Mouse (Mus musculus) liver, embryonic 16.5 days (tissue): Measurements from ENCODE around the gene Uqcc1. TPM values are rescaled to one million over a fixed set of nuclear protein-coding genes. Genes with fewer than 3 reads are reported as not detected.
A peak's percentile ranks its signal among the peaks of the same experiment; 100 is the strongest.

Source experiments
- ATAC-seq: fragments of 200-750 bp; cut with Nextera tagmentation; 2 replicates; pipeline ENCODE4 v1.8.0; 2017; ENCODE audit warnings: low read depth, mild to moderate bottlenecking, moderate number of reproducible peaks, moderate library complexity
- H3K27ac ChIP-seq: fragments of 300-500 bp; sonication (generic); 2 replicates; pipeline ENCODE4 v1.5.1; 2014; ENCODE audit warnings: mild to moderate bottlenecking, low read length
- H3K27me3 ChIP-seq: fragments of 300-500 bp; sonication (generic); 2 replicates; pipeline ENCODE4 v1.6.1; 2014; ENCODE audit warnings: low read depth, low read length, mixed read lengths; ENCODE audit not compliant: control insufficient read depth, insufficient read depth
- H3K36me3 ChIP-seq: fragments of 300-500 bp; sonication (generic); 2 replicates; pipeline ENCODE4 v1.6.1; 2014; ENCODE audit warnings: mild to moderate bottlenecking; ENCODE audit not compliant: control insufficient read depth, insufficient read depth
- H3K4me1 ChIP-seq: fragments of 300-500 bp; sonication (generic); 2 replicates; pipeline ENCODE4 v1.6.1; 2014; ENCODE audit warnings: low read depth, low read length, mixed read lengths; ENCODE audit not compliant: control insufficient read depth
- H3K4me2 ChIP-seq: fragments of 300-500 bp; sonication (generic); 2 replicates; pipeline ENCODE4 v1.6.1; 2014; ENCODE audit warnings: low read depth, low read length, mixed read lengths
- H3K4me3 ChIP-seq: fragments of 300-500 bp; sonication (generic); 2 replicates; pipeline ENCODE4 v1.5.1; 2014; ENCODE audit warnings: low read depth, mild to moderate bottlenecking, low read length
- H3K9ac ChIP-seq: fragments of 300-500 bp; sonication (generic); 2 replicates; pipeline ENCODE4 v1.6.1; 2014; ENCODE audit warnings: low read depth, low read length
- H3K9me3 ChIP-seq: fragments of 300-500 bp; sonication (generic); replicated peaks from 2 replicates; pipeline ENCODE4 v1.6.1; 2016; ENCODE audit warnings: low read length; ENCODE audit not compliant: control insufficient read depth
- WGBS: fragments of 180-500 bp; shearing (Covaris S2); extraction: QIAGEN DNeasy Blood & Tissue Kit; methylation state at CpG from one replicate; pipeline ENCODE4 v1.1.7; 2014; ENCODE audit not compliant: insufficient replicate concordance; 5-methylcytosine and 5-hydroxymethylcytosine counted together
- polyA plus RNA-seq: library from polyadenylated mRNA; unstranded; fragments of >200 nt; fragmentation: Nextera tagmentation; extraction: Ambion mirVana; gene quantifications from 2 replicates; pipeline ENCODE4 v1.2.1, GENCODE M21; 2015

Uqcc1 gene
- 26.5 and 34.1 TPM in 2 replicates for polyA plus RNA-seq

GRCm38 (mm10) chr2:155929531-155930442 is at the start of gene Uqcc1:
Gene Uqcc1, minus strand, starts transcription at chr2:155930310.
- peaks cover 12% of the 10 kb centered on the region for H3K4me1 ChIP-seq
- peak within 1 kb of the TSS; percentile 75 for H3K27ac ChIP-seq
- peak within 1 kb of the TSS; percentile 65 for H3K9ac ChIP-seq
- H3K4me3 ChIP-seq = peak within 1 kb of the TSS; percentile 72
- H3K4me2 ChIP-seq = peak within 1 kb of the TSS; percentile 73
- no peaks in the 10 kb centered on the region for H3K27me3 ChIP-seq
- under 1% methylated on average over 38 of the region's 38 CpGs for WGBS
- H3K36me3 ChIP-seq = no peaks in the 10 kb centered on the region
- H3K9me3 ChIP-seq = no peaks in the 10 kb centered on the region
- peak; percentile 93 for ATAC-seq

DNA sequence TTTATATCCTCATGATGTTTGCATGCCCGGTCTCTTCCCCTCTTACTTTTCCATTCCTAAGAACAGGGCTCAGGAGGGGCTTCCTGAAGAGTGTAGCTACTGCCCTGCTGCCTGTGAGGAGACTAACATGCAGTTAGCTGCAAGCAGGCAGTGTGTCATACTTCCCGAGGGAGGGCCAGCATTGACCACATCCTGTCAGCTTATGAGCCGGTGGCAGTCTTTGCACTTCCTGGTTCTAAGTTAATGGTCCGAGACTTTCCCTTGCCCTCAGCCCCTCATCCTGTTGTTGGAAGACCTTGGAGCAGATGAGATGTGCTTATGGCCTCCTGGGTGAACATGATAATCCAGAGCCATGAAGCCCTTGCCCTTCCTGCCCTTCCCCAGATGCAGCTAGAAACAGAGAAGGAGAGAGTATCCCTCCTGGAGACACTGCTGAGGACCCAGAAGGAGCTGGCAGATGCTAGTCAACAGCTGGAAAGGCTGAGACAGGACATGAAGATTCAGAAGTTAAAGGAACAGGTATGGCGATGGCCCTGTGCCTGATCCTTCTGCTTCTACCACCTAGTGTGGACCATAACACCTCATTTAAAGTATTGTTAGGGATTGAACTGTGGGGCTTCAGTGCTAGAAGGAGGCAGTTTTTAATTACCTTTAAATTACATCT is 49.4 kb upstream of the Uqcc1 start:
- Histone ChIP-seq H3K4me1 (no peaks in the 10 kb centered on the region), H3K9ac (no peak overlapping the region), H3K27ac (peak overlapping the region; percentile 47), H3K27me3 (no peaks in the 10 kb centered on the region), H3K4me3 (peak overlapping the region; percentile 18; the same call in 1 of the 2 replicates), H3K9me3 (no peaks in the 10 kb centered on the region), H3K4me2 (peak overlapping the region; percentile 11; the same call in 1 of the 2 replicates), H3K36me3 (peaks cover 18% of the 10 kb centered on the region)
- 33% methylated on average over 5 of the region's 5 CpGs for WGBS
- peak; percentile 39; the same call in 1 of the 2 replicates for ATAC-seq

DNA sequence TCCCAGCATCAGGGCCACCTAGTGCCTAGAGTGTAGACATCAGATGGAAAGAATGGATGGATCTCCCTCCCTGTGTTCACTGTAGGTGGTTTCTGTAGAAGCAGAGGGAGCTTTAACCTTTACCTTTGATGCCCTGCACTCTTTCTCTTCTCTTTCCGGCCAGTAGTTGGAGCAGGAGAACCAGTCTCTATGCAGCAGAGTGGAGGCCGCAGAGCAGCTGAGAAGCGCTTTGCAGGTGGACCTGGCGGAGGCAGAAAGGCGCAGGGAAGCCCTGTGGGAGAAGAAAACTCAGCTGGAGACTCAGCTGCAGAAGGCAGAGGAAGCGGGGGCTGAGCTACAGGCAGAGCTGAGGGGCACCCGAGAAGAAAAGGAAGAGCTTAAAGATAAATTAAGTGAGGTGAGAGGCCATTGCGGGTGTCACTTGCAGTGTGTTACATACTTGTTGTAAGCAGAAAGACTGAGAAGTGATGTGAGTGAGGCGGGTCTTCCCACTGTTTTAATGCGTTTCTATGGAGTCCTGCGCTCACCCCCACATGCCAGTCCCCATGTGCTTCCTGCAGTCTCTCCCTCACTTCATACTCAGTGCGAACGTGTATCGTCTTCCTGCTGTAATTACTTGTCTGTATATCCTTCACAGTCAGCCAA is 44.1 kb upstream of the Uqcc1 start:
- Histone ChIP-seq H3K4me3 (no peak overlapping the region), H3K9me3 (no peaks in the 10 kb centered on the region), H3K27me3 (no peaks in the 10 kb centered on the region), H3K9ac (no peak overlapping the region), H3K4me1 (peaks cover 5% of the 10 kb centered on the region; the same call in 1 of the 2 replicates), H3K36me3 (peaks cover 5% of the 10 kb centered on the region), H3K27ac (no peak overlapping the region), H3K4me2 (no peak overlapping the region)
- WGBS = 80% methylated on average over 14 of the region's 14 CpGs
- ATAC-seq = no peak

DNA sequence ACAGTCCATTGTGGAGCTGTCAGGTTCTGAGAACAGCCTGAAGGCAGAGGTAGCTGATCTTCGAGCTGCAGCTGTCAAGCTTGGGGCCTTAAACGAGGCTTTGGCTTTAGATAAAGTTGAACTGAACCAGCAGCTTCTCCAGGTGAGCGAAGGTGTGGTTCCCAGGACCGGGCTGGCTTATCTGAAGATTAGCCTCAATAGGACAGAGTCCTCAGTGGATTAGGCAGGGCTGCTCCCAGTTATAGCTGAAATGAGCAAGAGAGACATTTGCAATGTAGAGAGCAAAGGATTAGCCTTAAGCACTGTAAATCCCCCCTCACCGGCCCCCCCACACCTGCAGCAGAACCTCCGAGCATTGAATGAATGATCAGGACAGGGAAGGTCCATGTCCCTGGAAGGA is 43.2 kb upstream of the Uqcc1 start:
- Histone ChIP-seq H3K4me2 (no peak overlapping the region), H3K4me3 (no peak overlapping the region), H3K9me3 (no peaks in the 10 kb centered on the region), H3K27me3 (no peaks in the 10 kb centered on the region), H3K27ac (no peak overlapping the region), H3K4me1 (peaks cover 5% of the 10 kb centered on the region; the same call in 1 of the 2 replicates), H3K36me3 (peaks cover 5% of the 10 kb centered on the region), H3K9ac (no peak overlapping the region)
- 50% methylated on average over 6 of the region's 6 CpGs for WGBS
- ATAC-seq = no peak

- WGBS = 56% methylated on average over 1 of the region's 1 CpGs
- Histone ChIP-seq H3K4me2 (no peak overlapping the region), H3K36me3 (peaks cover 2% of the 10 kb centered on the region; the same call in 1 of the 2 replicates), H3K4me3 (no peak overlapping the region), H3K27ac (no peak overlapping the region), H3K27me3 (no peaks in the 10 kb centered on the region), H3K9me3 (no peaks in the 10 kb centered on the region), H3K4me1 (no peaks in the 10 kb centered on the region), H3K9ac (no peak overlapping the region)
- no peak for ATAC-seq
Measured at GRCm38 (mm10) chr2:155962991-155963390, 32.9 kb upstream of the Uqcc1 start.

DNA sequence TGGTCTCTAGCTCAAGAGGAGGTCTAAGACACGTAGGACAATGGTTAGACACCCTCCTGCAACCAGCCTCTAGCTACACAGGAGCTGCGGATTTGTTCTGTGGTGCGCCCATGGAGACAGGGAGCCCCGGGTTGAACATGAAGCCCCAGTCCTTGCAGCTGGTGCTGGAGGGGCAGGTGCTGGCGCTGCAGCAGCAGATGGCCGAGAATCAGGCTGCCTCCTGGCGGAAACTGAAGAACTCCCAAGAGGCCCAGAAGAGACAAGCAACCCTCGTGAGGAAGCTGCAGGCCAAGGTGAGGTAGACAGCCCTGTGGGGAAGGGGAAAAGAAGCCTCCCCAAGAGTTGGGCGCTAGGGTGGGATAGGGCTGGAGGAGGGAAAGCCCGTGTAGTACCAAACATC is 31.8 kb upstream of the Uqcc1 start:
- H3K36me3 ChIP-seq = peaks cover 2% of the 10 kb centered on the region; the same call in 1 of the 2 replicates
- WGBS = 72% methylated on average over 10 of the region's 10 CpGs

DNA sequence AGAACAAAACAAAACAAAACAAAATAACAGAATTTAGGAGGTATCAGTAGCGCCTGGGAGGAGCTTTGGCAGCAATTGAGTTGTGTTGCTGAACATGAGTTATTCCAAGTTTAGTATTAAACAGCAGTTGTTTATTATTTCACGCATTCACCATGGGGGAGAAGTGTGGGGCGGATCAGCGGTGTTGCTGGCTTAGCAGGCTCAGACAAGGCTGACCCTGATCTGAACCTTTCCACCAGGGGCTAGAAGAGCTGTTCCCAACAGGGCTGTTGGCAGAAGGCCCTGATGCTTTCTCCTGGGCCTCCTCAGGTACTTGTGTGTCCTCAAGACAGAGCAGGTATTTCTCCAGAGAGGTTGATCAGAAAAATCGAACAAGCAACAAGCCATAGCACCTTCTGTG is 29.9 kb upstream of the Uqcc1 start:
- Histone ChIP-seq H3K27ac (no peak overlapping the region), H3K4me1 (peaks cover 10% of the 10 kb centered on the region), H3K36me3 (peaks cover 2% of the 10 kb centered on the region; the same call in 1 of the 2 replicates), H3K4me3 (no peak overlapping the region), H3K9me3 (no peaks in the 10 kb centered on the region), H3K4me2 (no peak overlapping the region), H3K27me3 (no peaks in the 10 kb centered on the region), H3K9ac (no peak overlapping the region)
- 82% methylated on average over 5 of the region's 5 CpGs for WGBS
- no peak for ATAC-seq

More for the DNA sequence above, 31.8 kb upstream of the Uqcc1 start:
- no peaks in the 10 kb centered on the region for H3K27me3 ChIP-seq
- no peak overlapping the region for H3K9ac ChIP-seq
- no peaks in the 10 kb centered on the region for H3K9me3 ChIP-seq
- H3K4me2 ChIP-seq = no peak overlapping the region
- no peak overlapping the region for H3K4me3 ChIP-seq
- peaks cover 6% of the 10 kb centered on the region for H3K4me1 ChIP-seq
- ATAC-seq = no peak
- no peak overlapping the region for H3K27ac ChIP-seq

- Histone ChIP-seq H3K4me2 (peak within 1 kb of the TSS; percentile 99), H3K27ac (peak within 1 kb of the TSS; percentile 91), H3K4me3 (peak within 1 kb of the TSS; percentile 89), H3K9me3 (no peaks in the 10 kb centered on the region), H3K36me3 (no peaks in the 10 kb centered on the region), H3K4me1 (peaks cover 10% of the 10 kb centered on the region), H3K27me3 (no peaks in the 10 kb centered on the region), H3K9ac (peak within 1 kb of the TSS; percentile 93)
- WGBS = under 1% methylated on average over 58 of the region's 59 CpGs
- peak; percentile 100 for ATAC-seq
Measured at GRCm38 (mm10) chr2:155956134-155957059, 26.3 kb upstream of the Uqcc1 start, which contains the start of gene Cep250. Gene Cep250, plus strand, starts transcription at chr2:155956458.
